Mouse (Mus musculus) spleen, postnatal 4 days (tissue): ENCODE measurements around the gene Haspin.

ENCODE experiments used
- DNase-seq, 2 experiments: peaks; one replicate each; pipeline ENCODE4 v3.0.0; 2022; ENCODE audit warnings: low spot score in 2 of 2

Haspin gene

DNA sequence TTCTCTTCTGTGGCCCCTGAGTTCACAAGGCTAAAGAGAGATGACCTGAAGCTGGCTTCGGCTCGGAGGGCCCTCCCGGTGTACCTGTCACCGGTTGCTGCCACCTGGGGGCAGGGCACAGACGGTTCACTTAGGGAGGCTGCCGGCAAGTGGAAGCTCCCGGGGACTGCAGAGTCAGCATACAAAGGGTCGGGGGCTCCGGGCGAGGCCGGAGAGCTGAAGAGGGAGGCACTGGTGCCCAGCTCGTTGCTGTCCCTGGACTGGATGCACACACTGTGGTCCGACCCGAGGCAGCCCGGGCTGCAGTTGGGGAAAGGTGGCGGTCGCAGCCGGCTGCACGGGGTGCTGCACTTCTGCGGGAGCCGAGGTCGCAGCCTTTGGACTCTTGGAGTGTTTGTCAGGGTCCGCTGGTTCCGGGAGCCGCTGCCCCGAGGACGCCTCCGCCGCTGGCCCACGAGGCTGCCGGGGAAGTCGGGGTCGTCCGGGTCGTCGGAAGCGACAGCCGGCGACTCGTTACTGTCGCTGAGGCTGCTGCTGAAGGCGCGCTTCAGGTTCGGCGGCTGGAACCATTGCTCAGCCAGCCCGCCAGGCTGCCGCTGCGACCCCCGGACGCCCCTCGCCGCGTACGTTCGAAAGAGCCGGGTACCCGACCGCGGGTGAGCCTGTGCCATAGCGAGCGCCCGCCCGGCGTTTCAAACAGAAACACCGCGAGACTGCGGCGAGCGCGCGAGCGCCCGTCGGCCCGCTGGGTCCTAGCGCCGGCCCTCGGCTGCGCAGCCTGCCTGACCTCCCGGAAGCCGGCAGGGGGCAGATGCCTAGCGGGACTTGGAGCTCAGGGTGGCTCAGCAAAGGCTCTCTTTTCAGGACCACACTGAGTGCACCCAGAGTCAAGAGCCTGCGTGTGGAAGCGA, at the start of gene Haspin:
Gene Haspin, minus strand, starts transcription at position 704 of the 911 bp plus-strand sequence.
- peak; percentile 92 to 98 for DNase-seq

DNA sequence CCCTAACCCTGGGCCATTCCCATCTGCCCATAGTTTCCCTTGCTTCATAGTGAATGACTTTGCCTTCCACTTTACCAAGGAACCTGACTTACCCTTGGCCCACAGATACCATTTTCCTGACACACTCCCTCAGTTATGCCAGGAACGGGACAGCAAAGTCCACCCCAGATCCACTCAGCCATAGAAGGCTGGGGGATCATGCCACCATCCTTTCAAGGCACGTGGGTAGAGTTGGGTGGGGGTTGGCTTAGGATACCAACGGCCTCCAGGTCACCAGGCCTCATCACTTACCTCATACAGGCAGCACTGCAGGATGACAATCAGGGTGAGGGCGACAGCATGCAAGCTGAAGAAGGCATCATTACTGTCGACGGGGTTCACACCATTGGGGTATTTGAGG, 49.1 kb upstream of the Haspin start:
- DNase-seq = no peak

GRCm38 (mm10) chr11:73185872-73186615, 48.0 kb upstream of the Haspin start:
- no peak for DNase-seq

- DNase-seq = no peak
Measured at GRCm38 (mm10) chr11:73177895-73178294, 39.8 kb upstream of the Haspin start.

DNA sequence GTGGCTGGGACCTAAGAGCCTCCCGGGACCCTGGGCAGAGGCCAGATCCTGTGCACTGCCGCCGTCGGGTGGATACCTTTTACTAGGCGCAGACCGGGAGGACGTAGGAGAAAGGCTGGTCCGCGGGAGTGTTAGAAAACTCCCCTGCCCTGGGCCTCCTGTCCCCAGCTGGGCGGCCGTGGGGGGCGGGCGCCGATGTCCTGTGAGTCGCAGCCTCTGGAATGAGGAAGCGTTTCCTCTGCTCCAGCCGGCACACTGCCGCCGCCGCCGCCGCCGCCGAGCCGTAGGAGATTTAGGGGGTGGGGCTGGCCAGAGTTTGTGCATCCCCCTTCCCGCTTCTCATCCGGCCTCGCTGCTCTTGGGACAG, 39.4 kb upstream of the Haspin start:
- peak; percentile 56 to 77 for DNase-seq

DNA sequence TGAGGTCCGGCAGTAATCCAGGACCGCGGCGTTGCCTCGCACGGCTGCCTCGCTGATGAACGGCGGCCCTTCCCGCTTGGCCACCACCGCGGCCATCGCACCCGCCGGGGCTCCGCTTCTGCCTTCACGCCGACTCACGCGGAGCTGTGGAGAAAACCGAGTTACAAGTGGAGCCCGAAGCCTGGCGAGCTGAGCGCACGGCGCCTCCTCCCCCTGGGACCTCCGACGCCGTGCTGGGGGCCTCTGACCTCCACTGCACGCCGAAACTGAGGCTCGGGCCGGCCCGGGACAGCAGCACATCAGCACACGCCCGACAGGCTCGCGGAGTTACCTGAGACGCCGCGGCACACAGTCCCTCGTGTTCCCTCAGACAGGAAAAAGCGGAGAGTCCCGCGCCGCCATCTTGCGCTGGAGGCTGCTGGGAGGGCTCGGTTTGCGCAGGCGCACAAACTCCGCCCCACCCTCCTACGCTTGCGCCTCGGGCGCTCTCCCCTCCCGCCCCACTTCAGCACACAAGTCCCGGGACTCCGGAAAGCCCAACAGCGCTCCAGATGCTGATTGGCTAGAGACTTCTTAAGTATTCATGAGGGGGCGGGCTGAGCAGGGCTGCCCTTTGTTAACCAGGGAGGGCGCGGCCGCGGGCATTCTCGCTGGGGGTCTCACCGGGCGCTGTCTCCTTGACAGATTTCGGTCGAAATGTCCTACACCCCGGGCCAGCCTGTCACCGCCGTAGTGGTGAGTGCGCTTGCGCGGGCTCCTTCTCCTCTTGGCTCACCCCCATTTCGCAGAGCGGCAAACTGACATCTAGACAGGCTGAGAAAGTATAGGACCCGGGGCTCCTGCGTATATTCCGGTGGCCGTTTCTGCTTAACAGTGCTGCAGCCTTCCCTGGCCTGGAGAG, 38.8 kb upstream of the Haspin start, which contains the start of the genes Emc6 and Tax1bp3:
Gene Emc6, minus strand, starts transcription at position 430 of the 901 bp plus-strand sequence.
Gene Tax1bp3, plus strand, starts transcription at position 476 of the 901 bp plus-strand sequence.
- peak; percentile 97 to 98 for DNase-seq

DNA sequence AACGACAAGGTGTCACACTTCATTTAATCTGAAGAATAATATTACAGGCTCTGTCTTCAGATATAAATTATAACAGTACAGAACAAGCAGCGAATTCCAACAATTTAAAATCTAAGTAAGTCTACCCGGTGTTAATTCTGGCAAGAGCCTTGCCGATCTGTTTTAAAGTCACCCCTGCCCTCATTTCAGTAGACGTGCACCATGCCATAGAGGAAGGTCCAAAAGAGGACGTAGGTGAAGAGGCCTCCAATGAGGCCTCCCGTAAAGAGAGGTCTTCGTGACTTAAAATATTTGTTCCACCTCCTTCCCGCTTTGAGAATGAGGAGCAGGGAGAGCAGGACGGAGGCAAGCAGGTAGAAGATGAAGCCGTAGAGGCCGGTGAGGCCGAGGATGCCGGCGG, 38.1 kb upstream of the Haspin start:
- no peak for DNase-seq

DNA sequence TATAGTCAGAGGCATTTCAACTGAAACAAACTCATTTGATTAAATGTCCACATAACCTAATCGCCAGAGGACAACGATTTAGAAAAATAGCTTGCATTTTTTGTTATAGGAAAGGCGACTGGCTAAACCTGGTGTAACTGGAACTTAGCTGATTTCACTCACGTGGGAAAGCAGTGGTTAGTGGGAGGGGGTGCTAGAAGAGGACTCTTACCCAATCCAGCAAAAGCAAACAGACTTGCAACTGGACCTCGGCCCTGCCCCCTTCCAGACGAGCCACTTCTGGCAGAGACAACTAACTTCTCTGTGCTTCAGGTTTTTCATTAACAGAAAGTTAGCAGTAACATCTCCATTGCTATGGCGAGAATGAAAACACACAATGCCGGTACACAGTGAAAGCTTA, 37.5 kb upstream of the Haspin start:
- DNase-seq = no peak

GRCm38 (mm10) chr11:73172186-73172585, 34.1 kb upstream of the Haspin start:
- DNase-seq = no peak

GRCm38 (mm10) chr11:73169231-73169630, 31.1 kb upstream of the Haspin start:
- DNase-seq = peak; percentile 54 to 81

GRCm38 (mm10) chr11:73168576-73168975, 30.5 kb upstream of the Haspin start:
- DNase-seq = no peak

- no peak for DNase-seq
Measured at GRCm38 (mm10) chr11:73168071-73168470, 30.0 kb upstream of the Haspin start.

- DNase-seq = no peak
Measured at GRCm38 (mm10) chr11:73162284-73162683, 24.2 kb upstream of the Haspin start.

DNA sequence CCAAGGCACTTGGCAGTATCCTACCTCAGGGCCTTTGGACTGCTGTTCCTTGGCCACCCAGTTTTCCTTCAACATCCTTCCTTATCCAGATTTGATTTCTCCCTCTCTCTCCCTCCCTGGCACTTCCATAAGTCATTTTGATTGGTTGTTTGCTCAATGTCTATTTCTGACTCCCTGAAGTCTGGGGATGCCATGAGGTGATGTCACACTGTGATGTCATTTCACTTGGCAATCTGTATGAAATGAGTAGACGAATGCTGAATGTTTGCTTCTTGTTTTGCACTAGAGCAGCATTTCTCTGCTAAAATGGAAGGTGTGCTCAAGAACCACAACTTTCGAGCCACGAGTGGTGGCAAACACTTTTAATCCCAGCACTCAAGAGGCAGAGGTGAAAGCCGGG, 23.5 kb upstream of the Haspin start:
- no peak for DNase-seq

GRCm38 (mm10) chr11:73160811-73161200, 22.7 kb upstream of the Haspin start:
- no peak for DNase-seq

GRCm38 (mm10) chr11:73159957-73160810, 22.1 kb upstream of the Haspin start, which contains the start of gene P2rx5:
TSS of gene P2rx5 (plus strand) at chr11:73160421.
- no peak for DNase-seq

- no peak for DNase-seq
Measured at GRCm38 (mm10) chr11:73155071-73155470, 17.0 kb upstream of the Haspin start.

GRCm38 (mm10) chr11:73148209-73148608, 10.1 kb upstream of the Haspin start:
- no peak for DNase-seq

DNA sequence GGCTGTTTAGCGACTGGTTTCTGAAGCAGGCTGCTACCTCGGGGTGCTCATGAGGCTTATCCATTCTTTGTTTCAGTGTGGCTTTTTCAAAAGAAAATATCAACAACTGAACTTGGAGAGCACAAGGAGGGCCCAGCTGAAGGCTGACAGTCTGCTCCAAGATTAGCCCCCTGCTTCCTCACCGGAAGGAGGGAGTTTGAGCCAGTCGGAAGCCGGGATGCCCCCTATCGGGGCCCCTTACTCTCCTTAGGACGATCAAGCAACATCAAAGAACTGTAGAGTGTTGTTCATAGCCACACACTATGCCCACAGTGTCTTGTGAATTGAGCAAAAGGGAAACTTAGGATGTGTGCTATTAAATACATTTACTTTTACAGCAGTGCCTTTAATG, 8.9 kb upstream of the Haspin start:
- no peak for DNase-seq
